Mouse (Mus musculus) lung, adult 2 months (tissue): ENCODE measurements at regions not wholly inside any gene's neighbourhood (a gene's known extent, or its start where the extent isn't known, plus 50 kb on each side); places are given as distances from the start of the nearest gene placed in this dataset.

Source experiments
- CTCF ChIP-seq: fragments of 200-500 bp; IDR thresholded peaks from 2 replicates; pipeline ENCODE4 v1.5.1; 2011; ENCODE audit warnings: mild to moderate bottlenecking, low read length, control low read depth; ENCODE audit not compliant: insufficient read depth
- POLR2A ChIP-seq: fragments of 200-500 bp; IDR thresholded peaks from 2 replicates; pipeline ENCODE4 v1.6.1; 2011; ENCODE audit warnings: low read depth, mild to moderate bottlenecking, control low read depth, low read length, borderline replicate concordance; ENCODE audit errors: extremely low read depth

- TF ChIP-seq CTCF (no peak), POLR2A (no peak)
Measured at GRCm38 (mm10) chr13:99052076-99052475, 67.7 kb upstream of the 1700024P04Rik start.
